Mouse (Mus musculus) bone marrow, adult 2 months (tissue): ENCODE measurements around the gene Dtx3l. TPM values are rescaled to one million over a fixed set of nuclear protein-coding genes. Genes with fewer than 3 reads are reported as not detected.
A peak's percentile ranks its signal among the peaks of the same experiment; 100 is the strongest.

Experiments used
- H3K27ac ChIP-seq: fragments of 200-500 bp; 2 replicates; pipeline ENCODE4 v1.5.1; 2012; ENCODE audit warnings: low read depth, mild to moderate bottlenecking, control low read depth, inconsistent platforms, low read length; ENCODE audit not compliant: control insufficient read depth, poor library complexity, insufficient read depth
- H3K4me1 ChIP-seq: fragments of 200-500 bp; 2 replicates; pipeline ENCODE4 v1.6.1; 2011; ENCODE audit warnings: low read length; ENCODE audit not compliant: control insufficient read depth, insufficient read depth
- H3K4me3 ChIP-seq: fragments of 200-500 bp; replicated peaks from 2 replicates; pipeline ENCODE3; 2011; ENCODE audit warnings: mild to moderate bottlenecking, low read depth, low read length, control low read depth; ENCODE audit not compliant: control insufficient read depth
- CTCF ChIP-seq: fragments of 200-500 bp; IDR thresholded peaks from 2 replicates; pipeline ENCODE4 v1.5.1; 2011; ENCODE audit warnings: low read length, control low read depth; ENCODE audit not compliant: control insufficient read depth, insufficient read depth
- POLR2A ChIP-seq: fragments of 200-500 bp; IDR thresholded peaks from 2 replicates; pipeline ENCODE4 v1.6.1; 2011; ENCODE audit warnings: low read depth, mild to moderate bottlenecking, control low read depth, low read length, borderline replicate concordance; ENCODE audit not compliant: control insufficient read depth
- WGBS: fragments of 180-500 bp; shearing (Covaris S2); methylation state at CpG from one replicate; pipeline ENCODE4 v1.1.7; 2018; 5-methylcytosine and 5-hydroxymethylcytosine counted together
- polyA plus RNA-seq: library from polyadenylated mRNA; stranded (reverse); fragments of >200 nt; gene quantifications from 2 replicates; pipeline ENCODE4 v1.2.4, GENCODE M21; 2011; ENCODE audit warnings: low replicate concordance; ENCODE audit not compliant: missing spikeins, insufficient read depth, insufficient read length

Dtx3l gene
- polyA plus RNA-seq, 1 experiment = 9.2 TPM

GRCm38 (mm10) chr16:35939690-35940089 is 739 bp upstream of the Dtx3l start:
- TF ChIP-seq POLR2A = peak; percentile 43; the same call in 1 of the 2 replicates
- TF ChIP-seq CTCF = peak; percentile 78
- Histone ChIP-seq H3K4me1 (no peaks in the 10 kb centered on the region; the same call in 1 of the 2 replicates), H3K27ac (no peak overlapping the region), H3K4me3 (peak overlapping the region; percentile 90)
- WGBS = under 1% methylated on average over 9 of the region's 9 CpGs

DNA sequence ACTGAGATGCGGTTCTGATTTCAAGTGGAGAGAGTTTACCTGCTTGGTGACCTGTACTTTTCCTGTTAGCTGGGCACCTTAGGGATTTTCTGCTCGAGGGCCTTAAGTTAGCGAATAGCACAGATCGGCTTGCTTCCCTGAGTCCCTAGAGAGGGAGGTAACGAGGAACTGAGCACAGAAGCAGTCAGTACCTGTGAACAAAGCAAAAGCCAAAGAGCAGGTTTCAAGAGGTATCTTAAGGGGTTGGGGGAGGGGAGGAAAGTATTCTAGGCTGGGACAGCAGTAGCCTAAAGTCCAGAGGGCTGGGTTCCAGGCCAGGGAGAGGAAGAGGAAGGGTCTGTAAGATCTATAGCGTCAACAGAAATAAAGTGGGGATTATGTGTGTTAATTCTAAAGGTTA is 310 bp upstream of the Dtx3l start:
- Histone ChIP-seq H3K4me3 (peak overlapping the region; percentile 90), H3K4me1 (no peaks in the 10 kb centered on the region; the same call in 1 of the 2 replicates), H3K27ac (peak overlapping the region; percentile 92)
- TF ChIP-seq CTCF (no peak), POLR2A (no peak)
- under 1% methylated on average over 6 of the region's 6 CpGs for WGBS

- H3K27ac ChIP-seq = no peak overlapping the region
- no peak for TF ChIP-seq CTCF
- no peak for TF ChIP-seq POLR2A
These were observed 5.8 kb downstream of the Dtx3l start for GRCm38 (mm10) chr16:35933181-35933580.

GRCm38 (mm10) chr16:35932179-35933055 is 6.5 kb downstream of the Dtx3l start:
- no peak overlapping the region for H3K27ac ChIP-seq
- no peak overlapping the region for H3K4me3 ChIP-seq
- 68% methylated on average over 19 of the region's 19 CpGs for WGBS
- H3K4me1 ChIP-seq = peaks cover 2% of the 10 kb centered on the region; the same call in 1 of the 2 replicates
- TF ChIP-seq POLR2A = no peak
- no peak for TF ChIP-seq CTCF

More at GRCm38 (mm10) chr16:35933181-35933580, 5.8 kb downstream of the Dtx3l start:
- Histone ChIP-seq H3K4me3 (no peak overlapping the region), H3K4me1 (peaks cover 2% of the 10 kb centered on the region; the same call in 1 of the 2 replicates)
- WGBS = 88% methylated on average over 10 of the region's 10 CpGs

DNA sequence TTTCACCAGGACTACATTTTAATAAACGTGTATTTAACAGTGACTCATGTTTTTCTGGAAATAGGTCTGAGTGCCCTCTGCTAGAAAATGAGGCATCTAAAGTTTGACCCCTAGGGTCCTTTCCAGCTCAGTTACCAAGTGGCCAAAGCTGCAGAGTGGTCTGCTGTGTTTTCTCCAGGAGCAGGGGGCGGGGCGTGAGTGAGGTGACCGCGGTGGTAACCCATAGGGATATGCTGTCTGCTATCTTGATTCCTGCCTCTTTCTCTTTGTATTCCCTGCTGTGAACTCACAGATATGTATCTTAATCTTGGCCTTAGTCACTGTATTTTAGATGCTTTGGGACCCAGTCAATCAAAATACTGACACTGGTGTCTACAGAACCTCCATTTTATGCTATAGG is 14.6 kb downstream of the Dtx3l start:
- H3K4me3 ChIP-seq = no peak overlapping the region
- WGBS = 91% methylated on average over 5 of the region's 5 CpGs
- no peaks in the 10 kb centered on the region for H3K4me1 ChIP-seq
- H3K27ac ChIP-seq = no peak overlapping the region
- TF ChIP-seq POLR2A = no peak
- TF ChIP-seq CTCF = no peak

GRCm38 (mm10) chr16:35923546-35924198 is 15.3 kb downstream of the Dtx3l start:
- no peak overlapping the region for H3K27ac ChIP-seq
- no peaks in the 10 kb centered on the region; the same call in 1 of the 2 replicates for H3K4me1 ChIP-seq
- no peak overlapping the region for H3K4me3 ChIP-seq
- WGBS = 88% methylated on average over 7 of the region's 7 CpGs
- TF ChIP-seq POLR2A (no peak), CTCF (no peak)

DNA sequence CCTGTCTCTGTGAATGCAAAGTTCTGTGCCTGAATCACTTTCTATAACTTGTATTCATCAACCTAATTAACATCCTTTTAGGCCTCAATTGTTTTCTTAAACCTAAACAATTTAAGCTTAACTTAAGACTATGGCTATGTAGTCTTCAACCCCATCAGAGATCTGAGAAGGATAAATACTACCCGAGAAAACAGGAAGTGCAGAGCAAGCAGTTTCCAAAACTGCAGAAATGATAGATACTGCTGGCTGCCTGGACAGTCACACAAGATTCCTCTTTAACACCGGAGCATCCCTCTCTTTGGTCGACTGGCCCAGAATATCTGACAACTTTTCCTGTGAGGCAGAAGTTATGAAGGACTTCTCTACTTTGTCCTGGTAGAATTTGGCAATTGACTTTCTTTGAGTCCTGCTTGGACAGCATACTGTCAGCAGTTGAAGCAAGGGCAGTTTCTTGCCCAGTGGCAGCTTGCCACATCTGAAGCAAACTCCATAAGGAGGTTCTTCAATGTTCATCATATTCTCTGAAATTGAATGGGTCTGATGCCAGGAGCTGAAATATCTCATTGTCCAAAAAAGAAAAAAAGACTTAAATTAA is 16.6 kb downstream of the Dtx3l start:
- no peak overlapping the region for H3K27ac ChIP-seq
- TF ChIP-seq CTCF (no peak), POLR2A (no peak)
- H3K4me1 ChIP-seq = no peaks in the 10 kb centered on the region; the same call in 1 of the 2 replicates
- WGBS = 51% methylated on average over 3 of the region's 3 CpGs
- H3K4me3 ChIP-seq = no peak overlapping the region
